14 mouse cellular contexts compared by ENCODE assay signal in genomic region chr2:106982503-106982902, GRCm38 (mm10). TPM values are rescaled to one million over a fixed set of nuclear protein-coding genes. Genes with fewer than 3 reads are reported as not detected.
DNase-seq lines count a peak whose midpoint lies in the region; ATAC-seq and TF ChIP-seq lines count a peak whose summit lies in the region.
"Had no signal": no experiment of that assay in that cellular context is flagged by ENCODE, and none has a peak within 500 bp of the region (broad histone marks: within the 10 kb centered on the region; RNA-seq: fewer than 3 reads in every experiment).

No protein-coding gene starts in this region.

- TF ChIP-seq EP300 in heart, postnatal 0 days (IDR thresholded peaks at IDR 0.05; ENCODE audit: low read depth) = no peak
- no peak for TF ChIP-seq EP300 in lung, postnatal 0 days (IDR thresholded peaks at IDR 0.05)

- peak overlapping the region; percentile 20; the same call in 1 of the 2 replicates for H3K4me2 ChIP-seq in heart, postnatal 0 days (ENCODE audit: low read depth, low read length)
- H3K4me2 ChIP-seq in lung, postnatal 0 days (replicated peaks; ENCODE audit: low read depth, low read length) = no peak overlapping the region
- H3K4me2 ChIP-seq in midbrain, postnatal 0 days (ENCODE audit: low read depth, low read length, poor library complexity, severe bottlenecking) = no peak overlapping the region
- H3K4me2 ChIP-seq: kidney, embryonic 15.5 days had no signal

- H3K36me3 ChIP-seq in heart, postnatal 0 days (replicated peaks; ENCODE audit: control insufficient read depth, insufficient read depth, low read length) = no peaks in the 10 kb centered on the region
- H3K36me3 ChIP-seq in lung, postnatal 0 days (ENCODE audit: insufficient read depth, low read length) = no peaks in the 10 kb centered on the region
- no peaks in the 10 kb centered on the region for H3K36me3 ChIP-seq in midbrain, postnatal 0 days (ENCODE audit: insufficient read depth, low read length)
- H3K36me3 ChIP-seq: kidney, embryonic 15.5 days had no signal

- H3K4me1 ChIP-seq in heart, postnatal 0 days (ENCODE audit: control insufficient read depth, insufficient read depth) = peaks cover 13% of the 10 kb centered on the region; the same call in 1 of the 2 replicates
- H3K4me1 ChIP-seq in lung, postnatal 0 days (ENCODE audit: insufficient read depth, low read depth, low read length) = no peaks in the 10 kb centered on the region
- no peaks in the 10 kb centered on the region for H3K4me1 ChIP-seq in midbrain, postnatal 0 days (ENCODE audit: insufficient read depth, low read length)
- H3K4me1 ChIP-seq: kidney, embryonic 15.5 days; megakaryocyte, embryonic 14.5 days had no signal

- no peak overlapping the region for H3K27ac ChIP-seq in heart, postnatal 0 days (ENCODE audit: low read depth)
- no peak overlapping the region for H3K27ac ChIP-seq in lung, postnatal 0 days (ENCODE audit: low read length)
- H3K27ac ChIP-seq in midbrain, postnatal 0 days (ENCODE audit: low read depth, low read length) = no peak overlapping the region
- H3K27ac ChIP-seq: kidney, embryonic 15.5 days had no signal

- no peak; the same call in 1 of the 2 replicates for ATAC-seq in heart, postnatal 0 days (ENCODE audit: insufficient read depth, low read depth)
- ATAC-seq in lung, postnatal 0 days = no peak
- no peak for ATAC-seq in midbrain, postnatal 0 days (ENCODE audit: low FRiP score)

- TF ChIP-seq CTCF in heart, postnatal 0 days (IDR thresholded peaks at IDR 0.05; ENCODE audit: low read depth) = peak; percentile 47
- TF ChIP-seq CTCF in lung, postnatal 0 days (IDR thresholded peaks at IDR 0.05) = peak; percentile 52
- TF ChIP-seq CTCF in midbrain, postnatal 0 days (IDR thresholded peaks at IDR 0.05) = peak; percentile 85

- no peak overlapping the region for H3K9ac ChIP-seq in heart, postnatal 0 days (replicated peaks; ENCODE audit: low read depth, low read length)
- no peak overlapping the region for H3K9ac ChIP-seq in lung, postnatal 0 days (replicated peaks; ENCODE audit: low read depth)
- no peak overlapping the region for H3K9ac ChIP-seq in midbrain, postnatal 0 days (replicated peaks; ENCODE audit: low read length, poor library complexity, severe bottlenecking)
- H3K9ac ChIP-seq: kidney, embryonic 15.5 days had no signal

- no peaks in the 10 kb centered on the region for H3K9me3 ChIP-seq in heart, postnatal 0 days (replicated peaks; ENCODE audit: control insufficient read depth, low read length)
- H3K9me3 ChIP-seq in lung, postnatal 0 days (ENCODE audit: low read length) = no peaks in the 10 kb centered on the region
- H3K9me3 ChIP-seq in midbrain, postnatal 0 days (ENCODE audit: low read length) = no peaks in the 10 kb centered on the region
- H3K9me3 ChIP-seq: kidney, embryonic 15.5 days; megakaryocyte, embryonic 14.5 days had no signal

- no peaks in the 10 kb centered on the region for H3K27me3 ChIP-seq in heart, postnatal 0 days (ENCODE audit: control insufficient read depth, insufficient read depth, low read length)
- H3K27me3 ChIP-seq in lung, postnatal 0 days (replicated peaks; ENCODE audit: insufficient read depth, low read length) = no peaks in the 10 kb centered on the region
- H3K27me3 ChIP-seq in midbrain, postnatal 0 days (ENCODE audit: insufficient read depth, low read length) = no peaks in the 10 kb centered on the region
- H3K27me3 ChIP-seq: kidney, embryonic 15.5 days; megakaryocyte, embryonic 14.5 days had no signal

- peak; percentile 16 for DNase-seq in embryo, embryonic 10.5 days (ENCODE audit: low spot score)
- DNase-seq in embryo, embryonic 9.5 days (ENCODE audit: extremely low spot score) = no peak
- no peak for DNase-seq in heart, postnatal 0 days (ENCODE audit: low spot score)
- DNase-seq in heart, postnatal 4 days = no peak
- DNase-seq in lung, postnatal 0 days (ENCODE audit: low spot score) = no peak
- DNase-seq in lung, adult 18-20 months = no peak
- peak; percentile 62 for DNase-seq in midbrain, postnatal 0 days (ENCODE audit: low spot score)
- DNase-seq in adrenal gland, adult (ENCODE audit: inconsistent age in 2 of 2, low spot score in 1 of 2) = no peak
- DNase-seq: cerebellum, postnatal 10 days; heart, adult 18-20 months; left cerebral cortex, postnatal 4 days; thymus, postnatal 4 days had no signal

- no peak overlapping the region for H3K4me3 ChIP-seq in heart, postnatal 0 days (ENCODE audit: low read depth, low read length)
- H3K4me3 ChIP-seq in lung, postnatal 0 days (ENCODE audit: low read depth, low read length) = no peak overlapping the region
- no peak overlapping the region for H3K4me3 ChIP-seq in midbrain, postnatal 0 days (ENCODE audit: low read depth, low read length)
- H3K4me3 ChIP-seq: kidney, embryonic 15.5 days; megakaryocyte, embryonic 14.5 days had no signal

- 32% methylated on average over 6 of the region's 6 CpGs for WGBS in heart, postnatal 0 days
- 34% methylated on average over 6 of the region's 6 CpGs for whole genome bisulfite sequencing in lung, postnatal 0 days
- WGBS in midbrain, postnatal 0 days = 47% methylated on average over 6 of the region's 6 CpGs

RNA-seq across cellular contexts. Expression of gene Arl14ep, which starts 8.3 kb away (rescaled TPM):
- 14.9 and 25.2 TPM in 2 replicates for total RNA-seq in heart, postnatal 0 days (2014; rRNA removed; ENCODE audit: low replicate concordance)
- polyA plus RNA-seq in heart, postnatal 0 days (2015; fragmentation: Nextera tagmentation; extraction: Ambion mirVana) = 14.0 and 14.8 TPM in 2 replicates
- 10 to 100 TPM; 18.5 TPM for total RNA-seq in heart, postnatal 4 days (2021)
- 20.7 and 21.4 TPM in 2 replicates for polyA plus RNA-seq in lung, postnatal 0 days (2015; fragmentation: Nextera tagmentation; extraction: Ambion mirVana)
- total RNA-seq in midbrain, postnatal 0 days (2014; rRNA removed) = 27.8 and 40.6 TPM in 2 replicates
- polyA plus RNA-seq in midbrain, postnatal 0 days (2015; fragmentation: Nextera tagmentation; extraction: Ambion mirVana) = 26.5 and 26.9 TPM in 2 replicates

Comparison
In these comparisons a context has a peak if more than half of its experiments do, and no peak if none do; other contexts are left out.
1. DNase-seq: peak in embryo, embryonic 10.5 days (single experiment) and midbrain, postnatal 0 days (single experiment); none in embryo, embryonic 9.5 days (single experiment), heart, postnatal 0 days (single experiment), heart, postnatal 4 days (single experiment), lung, postnatal 0 days (single experiment), lung, adult 18-20 months (0 of 2) and adrenal gland, adult (0 of 2).
2. Peak in every context shown above with its lines, with median percentiles within 50 percentile points of each other: CTCF ChIP-seq.